Mouse (Mus musculus): ENCODE results near the gene Gjc1.

The Gjc1 gene

DNA sequence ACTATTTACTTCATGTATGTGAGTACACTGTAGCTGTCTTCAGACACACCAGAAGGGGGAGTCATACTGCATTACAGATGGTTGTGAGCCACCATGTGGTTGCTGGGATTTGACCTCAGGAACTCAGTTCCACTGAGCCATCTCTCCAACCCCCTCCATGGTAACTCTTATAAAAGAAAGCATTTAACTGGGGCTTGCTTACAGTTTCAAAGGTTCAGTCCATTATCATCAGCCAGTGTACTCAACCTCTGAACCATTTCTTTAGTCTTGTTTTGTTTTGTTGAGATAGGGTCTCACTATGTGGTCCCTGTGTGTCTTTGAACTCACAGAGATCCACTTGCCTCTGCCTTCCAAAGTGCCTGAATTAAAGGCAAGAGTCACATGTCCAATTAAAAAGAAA is 4.6 kb downstream of the Gjc1 start:
- DNase-seq (ENCODE audit: low spot score in 2 of 2): no peak

- no peak for DNase-seq (ENCODE audit: low spot score in 2 of 2)
These were observed 8.6 kb downstream of the Gjc1 start for GRCm38 (mm10) chr11:102810721-102811485.

DNA sequence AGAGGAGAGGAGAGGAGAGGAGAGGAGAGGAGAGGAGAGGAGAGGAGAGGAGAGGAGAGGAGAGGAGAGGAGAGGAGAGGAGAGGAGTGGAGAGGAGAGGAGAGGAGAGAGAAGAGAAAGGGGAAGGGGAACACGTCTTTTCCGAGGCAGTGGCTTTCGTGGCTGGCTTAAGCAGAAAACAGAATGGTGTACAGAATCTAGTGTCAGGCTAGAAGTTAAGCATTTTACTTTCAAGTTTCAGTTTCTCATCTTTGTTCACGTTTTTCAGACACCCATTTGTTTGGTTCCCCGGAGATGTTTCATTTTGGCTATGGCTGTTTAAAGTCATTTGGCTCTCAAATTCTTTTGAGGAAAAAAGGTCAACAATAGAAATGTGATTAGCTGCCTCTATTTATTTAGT is 11.3 kb downstream of the Gjc1 start:
- no peak for DNase-seq (ENCODE audit: low spot score in 2 of 2)

GRCm38 (mm10) chr11:102803453-102803852 is 16.0 kb downstream of the Gjc1 start:
- DNase-seq (ENCODE audit: low spot score in 2 of 2): no peak

DNA sequence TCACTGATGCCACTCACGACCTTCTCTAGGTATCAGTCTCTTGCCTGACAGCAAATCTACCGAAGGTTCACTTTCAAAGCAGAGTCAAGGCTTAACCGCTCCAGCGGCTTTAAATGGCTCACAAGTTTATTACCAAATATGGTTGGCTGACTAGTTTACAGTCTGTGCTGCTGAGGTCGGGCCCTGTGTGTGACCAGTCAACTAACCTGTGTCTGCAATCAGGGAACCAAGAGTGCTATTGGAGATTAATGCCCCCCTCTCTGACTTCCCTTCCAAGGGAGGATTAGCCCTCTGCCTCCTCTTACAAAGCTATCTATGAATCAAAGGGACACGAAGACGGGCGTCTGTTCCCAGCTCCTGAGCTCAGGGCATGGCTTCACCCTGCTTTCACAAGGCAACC is 25.3 kb downstream of the Gjc1 start:
- DNase-seq (ENCODE audit: low spot score in 2 of 2): no peak

GRCm38 (mm10) chr11:102791682-102792445 is 27.6 kb downstream of the Gjc1 start:
- no peak for DNase-seq (ENCODE audit: low spot score in 2 of 2)

GRCm38 (mm10) chr11:102787688-102788177 is 31.8 kb downstream of the Gjc1 start:
- DNase-seq (ENCODE audit: low spot score in 2 of 2): no peak

DNA sequence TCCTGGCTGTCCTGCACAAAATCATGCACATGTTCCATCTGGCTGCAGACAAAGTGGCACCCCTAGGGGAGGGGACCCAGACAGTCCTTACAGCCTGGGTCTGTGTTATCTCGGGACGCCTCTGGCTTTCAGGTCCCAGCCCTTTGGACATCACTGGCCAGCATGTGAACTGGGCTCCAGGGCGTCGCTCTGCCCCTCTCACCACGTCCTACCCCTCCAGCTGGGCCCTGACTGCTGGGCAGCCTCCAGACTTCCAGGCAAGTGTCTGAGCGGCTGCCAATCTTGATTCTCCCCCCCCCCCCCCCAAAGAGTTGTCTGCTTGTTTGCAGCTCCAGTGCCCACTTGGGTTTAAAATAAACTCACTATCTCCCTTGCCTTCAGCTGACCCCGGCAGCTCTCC is 36.1 kb downstream of the Gjc1 start:
- no peak for DNase-seq (ENCODE audit: low spot score in 2 of 2)

- DNase-seq (ENCODE audit: low spot score in 2 of 2): no peak
These were observed 38.0 kb downstream of the Gjc1 start for GRCm38 (mm10) chr11:102781523-102781922.

DNA sequence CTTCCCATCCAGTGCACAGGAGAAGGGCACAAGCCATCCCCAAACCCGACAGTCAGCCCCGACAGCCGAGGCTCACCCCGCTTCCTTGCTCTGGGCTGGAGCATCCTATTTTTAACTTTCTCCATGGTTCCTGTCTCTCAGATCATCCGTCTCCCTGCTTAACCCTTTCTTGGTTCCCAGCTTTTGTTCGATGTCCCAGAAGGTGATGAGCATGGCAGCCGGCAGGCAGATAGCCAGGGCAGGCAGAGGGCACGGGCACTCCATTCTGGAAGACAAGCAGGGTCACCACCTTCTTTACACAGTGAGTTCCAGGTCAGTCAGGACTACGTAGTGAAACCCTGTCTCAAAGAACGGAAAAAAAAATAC is 38.5 kb downstream of the Gjc1 start:
- DNase-seq (ENCODE audit: low spot score in 2 of 2): no peak

DNA sequence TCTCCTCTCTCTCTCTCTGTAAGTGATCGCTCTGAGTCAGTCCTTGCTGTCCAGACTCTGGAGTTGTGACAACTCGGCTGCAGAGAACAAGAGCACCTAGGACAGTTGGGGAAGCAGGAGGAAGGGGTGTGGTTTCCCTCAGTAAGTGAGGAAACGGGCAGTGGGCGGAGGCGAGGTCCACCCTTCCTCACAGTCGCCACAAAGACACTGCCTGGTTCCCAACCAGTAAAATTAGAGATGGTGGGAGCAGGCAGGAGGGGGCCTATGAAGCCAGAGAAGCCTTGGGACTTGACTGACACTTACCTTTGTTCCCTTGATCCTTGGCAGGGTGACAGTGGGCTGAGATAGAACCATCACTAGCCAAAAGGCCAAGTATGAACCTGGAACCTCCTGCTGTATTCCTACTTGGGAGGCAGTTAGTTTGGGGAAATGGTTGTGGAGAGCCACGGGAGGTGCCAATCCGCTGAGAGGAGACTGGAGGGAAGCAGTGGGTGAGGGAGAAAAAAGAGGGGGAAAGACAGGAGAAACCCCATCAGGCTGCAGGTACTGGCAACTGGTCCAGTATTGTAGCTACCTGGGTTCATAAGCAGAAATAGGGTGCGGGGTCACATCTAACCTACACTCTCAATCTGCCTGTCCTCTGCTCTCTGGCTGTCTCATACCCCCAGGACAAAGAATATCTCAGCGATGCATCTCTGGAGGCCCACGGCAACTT is 39.1 kb downstream of the Gjc1 start:
- no peak for DNase-seq (ENCODE audit: low spot score in 2 of 2)

- no peak for DNase-seq (ENCODE audit: low spot score in 2 of 2)
These were observed 39.7 kb downstream of the Gjc1 start for GRCm38 (mm10) chr11:102779824-102780223.

- no peak for DNase-seq (ENCODE audit: low spot score in 2 of 2)
These were observed 40.3 kb downstream of the Gjc1 start for GRCm38 (mm10) chr11:102779081-102779638.

GRCm38 (mm10) chr11:102778597-102778996 is 40.9 kb downstream of the Gjc1 start:
- DNase-seq (ENCODE audit: low spot score in 2 of 2): no peak

DNA sequence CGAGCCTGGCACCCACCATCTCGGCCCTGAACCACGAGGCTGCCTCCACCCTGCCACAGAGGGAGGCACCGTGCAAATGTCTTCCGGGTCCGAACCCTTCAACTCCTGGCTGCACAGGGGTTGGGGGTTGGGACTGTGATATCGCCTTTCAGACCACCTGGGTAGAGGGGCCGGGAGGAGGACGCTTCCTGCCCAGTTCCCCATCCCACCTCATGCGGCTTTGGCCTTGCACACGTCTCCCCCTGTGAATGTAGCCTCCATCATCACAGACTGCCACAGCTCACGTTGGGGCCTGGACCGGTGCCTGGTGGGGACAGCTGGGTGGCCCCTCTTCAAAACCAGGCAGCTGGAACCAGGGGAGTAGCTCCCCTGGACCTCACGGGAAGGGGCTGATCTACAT is 41.3 kb downstream of the Gjc1 start:
- no peak for DNase-seq (ENCODE audit: low spot score in 2 of 2)

DNA sequence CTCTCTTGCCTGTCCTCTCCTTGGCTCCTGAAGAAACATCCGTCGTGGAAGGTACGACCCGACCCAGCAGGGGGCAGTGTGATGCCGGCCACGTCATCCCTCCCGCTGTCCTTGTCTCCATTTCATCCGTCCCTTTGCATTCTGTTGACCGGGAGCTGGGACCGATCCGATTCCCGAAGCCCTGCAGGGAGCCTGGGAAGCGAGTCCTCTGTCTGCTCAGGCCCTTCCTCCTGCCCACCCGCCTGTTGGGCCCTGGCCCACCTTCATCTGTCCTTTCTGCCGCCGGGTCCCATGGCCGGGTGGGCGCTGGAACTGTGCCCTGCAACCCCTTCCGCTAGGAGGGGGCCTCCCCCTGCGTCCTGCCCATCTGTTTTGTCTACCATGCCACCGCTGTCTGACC is 41.9 kb downstream of the Gjc1 start:
- peak; percentile 37 to 76 for DNase-seq (ENCODE audit: low spot score in 2 of 2)

GRCm38 (mm10) chr11:102774621-102775141 is 44.8 kb downstream of the Gjc1 start:
- peak; percentile 48 to 78 for DNase-seq (ENCODE audit: low spot score in 2 of 2)

DNA sequence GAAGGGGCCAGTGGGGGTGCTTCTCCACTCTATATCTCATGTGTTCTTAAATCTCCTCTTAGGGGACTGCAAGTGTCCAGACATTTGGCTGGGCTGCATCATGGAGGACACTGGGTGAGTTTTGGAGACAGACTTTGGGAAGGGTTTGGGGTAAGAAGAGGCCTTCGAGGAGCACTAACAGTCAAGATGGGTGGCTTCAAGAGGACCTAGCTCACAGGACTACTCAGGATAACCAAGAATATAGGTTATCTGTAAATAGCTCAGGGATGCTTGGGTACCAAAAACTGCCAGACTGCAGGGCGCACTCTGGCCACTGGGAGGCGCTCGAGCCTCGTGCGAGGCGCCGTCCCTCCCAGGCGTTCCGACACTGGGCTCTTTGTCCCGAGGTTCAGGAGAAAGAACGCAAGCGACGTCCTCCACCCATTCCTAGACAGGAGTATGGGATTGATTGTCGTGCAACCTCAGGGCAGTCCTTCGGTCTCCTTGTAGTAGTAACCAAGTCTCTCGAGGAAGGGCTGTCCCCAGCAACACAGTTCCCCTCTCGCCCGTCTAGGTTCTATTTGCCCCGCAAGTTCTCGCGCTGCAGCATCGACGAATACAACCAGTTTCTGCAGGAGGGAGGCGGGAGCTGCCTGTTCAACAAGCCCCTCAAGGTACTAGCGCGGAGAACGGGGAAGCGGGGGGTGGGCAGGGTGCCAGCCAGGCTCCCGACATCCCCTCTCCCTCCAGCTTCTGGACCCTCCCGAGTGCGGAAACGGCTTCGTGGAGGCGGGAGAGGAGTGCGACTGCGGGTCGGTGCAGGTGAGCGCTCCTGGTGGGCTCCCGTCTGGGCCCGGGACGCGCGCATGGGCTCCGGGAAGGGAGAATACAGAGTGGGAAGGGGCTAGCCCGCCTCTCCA is 45.5 kb downstream of the Gjc1 start:
- peak; percentile 79 to 82 for DNase-seq (ENCODE audit: low spot score in 2 of 2)

DNA sequence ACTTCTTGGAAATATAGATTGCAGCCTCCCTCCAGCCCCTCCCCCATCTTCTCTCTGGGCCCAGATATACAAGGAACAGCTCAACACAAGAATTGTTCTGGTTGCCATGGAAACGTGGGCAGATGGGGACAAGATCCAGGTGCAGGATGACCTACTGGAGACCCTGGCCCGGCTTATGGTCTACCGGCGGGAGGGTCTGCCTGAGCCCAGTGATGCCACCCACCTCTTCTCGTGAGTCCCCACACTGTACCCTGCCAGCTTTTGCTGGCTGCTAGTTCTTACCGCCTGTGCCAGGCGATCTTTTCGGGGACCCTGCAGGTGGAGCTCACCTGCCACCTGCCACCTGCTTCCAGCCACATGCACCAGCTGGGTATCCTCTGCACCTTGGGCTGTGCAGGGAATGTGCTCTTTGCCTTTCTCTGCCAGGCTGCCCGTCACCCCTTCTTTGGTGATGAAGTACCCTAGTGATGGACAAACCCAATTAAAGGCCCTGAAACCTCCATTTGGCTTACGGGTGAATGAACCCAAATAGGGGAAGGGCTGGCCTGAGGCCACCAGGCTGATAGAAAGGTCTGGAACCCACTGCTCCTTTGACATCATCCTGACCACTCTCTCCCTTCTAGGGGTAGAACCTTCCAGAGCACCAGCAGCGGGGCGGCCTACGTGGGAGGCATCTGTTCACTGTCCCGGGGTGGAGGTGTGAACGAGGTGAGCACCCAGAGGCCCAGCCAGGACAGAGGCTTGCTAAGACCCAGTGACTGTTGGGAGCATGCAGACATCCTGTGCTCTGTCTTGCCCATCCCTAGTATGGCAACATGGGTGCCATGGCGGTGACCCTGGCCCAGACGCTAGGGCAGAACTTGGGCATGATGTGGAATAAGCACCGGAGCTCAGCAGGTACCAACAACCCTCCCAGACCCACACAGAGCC is 46.5 kb downstream of the Gjc1 start:
- DNase-seq (ENCODE audit: low spot score in 2 of 2): no peak
